Mouse (Mus musculus) liver, embryonic 13.5 days (tissue): ENCODE data around the gene Tnik. TPM values are rescaled to one million over a fixed set of nuclear protein-coding genes. Genes with fewer than 3 reads are reported as not detected.

Source experiments
- ATAC-seq: fragments of 200-750 bp; cut with Nextera tagmentation; 2 replicates; pipeline ENCODE4 v1.8.0; 2017; ENCODE audit warnings: low read depth, mild to moderate bottlenecking, moderate number of reproducible peaks, moderate library complexity
- DNase-seq: peaks from one replicate; pipeline ENCODE4 v3.0.0; 2022
- H3K27ac ChIP-seq: fragments of 300-500 bp; sonication (generic); 2 replicates; pipeline ENCODE4 v1.5.1; 2015; ENCODE audit warnings: moderate library complexity, mild to moderate bottlenecking, inconsistent platforms
- H3K27me3 ChIP-seq: fragments of 300-500 bp; sonication (generic); 2 replicates; pipeline ENCODE4 v1.6.1; 2015; ENCODE audit warnings: mild to moderate bottlenecking, inconsistent platforms
- H3K36me3 ChIP-seq: fragments of 300-500 bp; sonication (generic); 2 replicates; pipeline ENCODE4 v1.6.1; 2015; ENCODE audit warnings: mild to moderate bottlenecking, inconsistent platforms
- H3K4me1 ChIP-seq: fragments of 300-500 bp; sonication (generic); replicated peaks from 2 replicates; pipeline ENCODE4 v1.6.1; 2015; ENCODE audit warnings: inconsistent platforms
- H3K4me2 ChIP-seq: fragments of 300-500 bp; sonication (generic); 2 replicates; pipeline ENCODE4 v1.6.1; 2015; ENCODE audit warnings: inconsistent platforms, mild to moderate bottlenecking, moderate library complexity
- H3K4me3 ChIP-seq: fragments of 300-500 bp; sonication (generic); replicated peaks from 2 replicates; pipeline ENCODE4 v1.5.1; 2015; ENCODE audit warnings: mild to moderate bottlenecking, inconsistent platforms
- H3K9ac ChIP-seq: fragments of 300-500 bp; sonication (generic); 2 replicates; pipeline ENCODE4 v1.6.1; 2015; ENCODE audit warnings: mild to moderate bottlenecking, inconsistent platforms
- H3K9me3 ChIP-seq: fragments of 300-500 bp; sonication (generic); replicated peaks from 2 replicates; pipeline ENCODE4 v1.6.1; 2016; ENCODE audit warnings: inconsistent platforms
- WGBS: fragments of 180-500 bp; shearing (Covaris S2); methylation state at CpG from one replicate; pipeline ENCODE4 v1.1.7; 2015; ENCODE audit not compliant: insufficient replicate concordance; 5-methylcytosine and 5-hydroxymethylcytosine counted together
- polyA plus RNA-seq: library from polyadenylated mRNA; unstranded; fragments of >200 nt; fragmentation: Nextera tagmentation; extraction: Ambion mirVana; gene quantifications from 2 replicates; pipeline ENCODE4 v1.2.1, GENCODE M21; 2015

Tnik gene
- polyA plus RNA-seq, 1 experiment from 2014 or later = 1.8 TPM

DNA sequence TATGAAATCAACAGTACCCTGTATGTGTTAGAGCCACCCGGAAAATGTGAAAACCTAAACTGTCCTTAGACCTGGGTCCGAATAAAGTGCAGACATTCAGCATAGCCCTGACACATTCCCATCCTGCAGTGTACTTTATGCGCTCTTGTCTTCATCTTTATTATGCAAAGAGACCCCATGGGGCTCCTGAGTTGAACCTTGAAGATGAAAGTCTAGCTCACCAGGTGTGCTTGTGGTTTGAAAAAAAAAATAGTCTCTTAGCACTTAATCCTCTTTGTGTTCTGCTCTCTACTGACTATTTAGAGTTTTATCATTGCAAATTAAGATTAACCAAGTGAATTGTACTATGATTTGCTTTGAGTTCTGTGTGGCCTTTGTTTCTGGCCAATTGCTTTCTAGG lies 389.6 kb downstream of the Tnik start:
- H3K4me3 ChIP-seq = no peak overlapping the region
- no peak overlapping the region for H3K9ac ChIP-seq
- no peaks in the 10 kb centered on the region for H3K36me3 ChIP-seq
- H3K9me3 ChIP-seq = no peaks in the 10 kb centered on the region
- no peak for DNase-seq
- no peak overlapping the region for H3K27ac ChIP-seq
- H3K4me2 ChIP-seq = no peak overlapping the region
- 63% methylated on average over 3 of the region's 3 CpGs for WGBS
- ATAC-seq = no peak
- H3K27me3 ChIP-seq = no peaks in the 10 kb centered on the region
- no peaks in the 10 kb centered on the region for H3K4me1 ChIP-seq

DNA sequence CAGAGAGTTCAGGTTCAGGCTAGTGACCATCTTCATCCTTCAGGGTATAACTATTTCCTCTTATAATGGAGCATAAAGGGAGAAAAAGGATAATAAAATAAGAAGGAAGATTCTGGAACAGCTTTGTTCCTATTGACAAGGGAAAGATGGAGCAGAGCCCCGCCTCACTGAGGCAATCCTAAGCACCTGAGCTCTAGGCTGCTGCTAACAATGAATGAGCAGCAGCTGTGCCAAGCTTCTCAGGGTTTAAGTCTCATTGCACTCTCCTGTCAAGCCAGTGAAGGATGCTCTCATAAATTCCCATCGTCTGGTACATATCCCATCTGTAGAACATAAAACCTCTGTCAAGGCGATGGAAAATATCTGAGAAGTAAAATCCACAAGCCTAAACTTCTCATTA lies 390.0 kb downstream of the Tnik start:
- WGBS = 68% methylated on average over 3 of the region's 3 CpGs
- no peaks in the 10 kb centered on the region for H3K4me1 ChIP-seq
- no peak overlapping the region for H3K4me2 ChIP-seq
- no peak overlapping the region for H3K27ac ChIP-seq
- H3K36me3 ChIP-seq = no peaks in the 10 kb centered on the region
- H3K27me3 ChIP-seq = no peaks in the 10 kb centered on the region
- no peaks in the 10 kb centered on the region for H3K9me3 ChIP-seq
- ATAC-seq = no peak
- DNase-seq = no peak
- no peak overlapping the region for H3K4me3 ChIP-seq
- no peak overlapping the region for H3K9ac ChIP-seq

DNA sequence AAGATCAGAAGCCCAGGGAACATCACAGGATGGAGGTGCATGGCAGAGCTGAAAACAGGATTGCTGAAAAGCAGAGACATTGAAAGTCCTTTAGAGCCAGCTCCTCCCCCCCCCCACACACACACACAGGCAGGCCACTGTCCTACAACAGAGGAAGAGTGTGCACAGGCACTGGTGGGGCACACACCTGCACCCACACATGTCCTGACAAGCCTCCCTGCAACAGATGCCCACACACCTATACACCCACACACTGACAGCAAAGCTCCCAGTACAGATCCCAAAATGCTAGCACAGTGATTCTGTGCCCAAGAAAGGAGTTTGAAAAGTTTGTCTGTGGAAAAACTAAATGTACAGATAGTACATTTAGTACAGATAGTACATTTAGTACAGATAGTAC lies 391.7 kb downstream of the Tnik start:
- Histone ChIP-seq H3K9me3 (no peaks in the 10 kb centered on the region), H3K9ac (no peak overlapping the region), H3K27ac (no peak overlapping the region), H3K4me1 (no peaks in the 10 kb centered on the region), H3K4me3 (no peak overlapping the region), H3K36me3 (no peaks in the 10 kb centered on the region), H3K27me3 (no peaks in the 10 kb centered on the region), H3K4me2 (no peak overlapping the region)
- DNase-seq = no peak
- no peak for ATAC-seq

DNA sequence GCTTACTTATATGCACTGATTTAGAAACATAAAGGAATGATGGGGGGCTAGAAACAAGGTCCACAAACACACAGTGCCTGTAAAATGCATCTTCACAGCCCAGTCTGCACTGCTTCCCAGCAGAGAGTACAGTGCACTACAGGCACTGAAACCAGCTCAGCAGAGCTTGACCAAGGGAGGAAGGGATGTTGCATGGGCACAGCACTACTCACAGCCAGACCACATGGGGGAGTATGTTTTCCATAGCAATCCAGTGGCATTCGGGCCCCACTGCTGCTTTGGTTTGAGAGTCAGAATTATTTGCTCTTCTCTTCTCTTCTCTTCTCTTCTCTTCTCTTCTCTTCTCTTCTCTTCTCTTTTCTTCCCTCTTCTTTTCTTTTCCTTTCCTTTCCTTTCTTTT lies 395.3 kb downstream of the Tnik start:
- no peak overlapping the region for H3K9ac ChIP-seq
- H3K4me3 ChIP-seq = no peak overlapping the region
- no peaks in the 10 kb centered on the region for H3K36me3 ChIP-seq
- H3K4me2 ChIP-seq = no peak overlapping the region
- no peaks in the 10 kb centered on the region for H3K27me3 ChIP-seq
- DNase-seq (no peak), ATAC-seq (no peak)
- H3K4me1 ChIP-seq = no peaks in the 10 kb centered on the region
- no peaks in the 10 kb centered on the region for H3K9me3 ChIP-seq
- no peak overlapping the region for H3K27ac ChIP-seq
- 41% methylated on average over 1 of the region's 1 CpGs for WGBS

DNA sequence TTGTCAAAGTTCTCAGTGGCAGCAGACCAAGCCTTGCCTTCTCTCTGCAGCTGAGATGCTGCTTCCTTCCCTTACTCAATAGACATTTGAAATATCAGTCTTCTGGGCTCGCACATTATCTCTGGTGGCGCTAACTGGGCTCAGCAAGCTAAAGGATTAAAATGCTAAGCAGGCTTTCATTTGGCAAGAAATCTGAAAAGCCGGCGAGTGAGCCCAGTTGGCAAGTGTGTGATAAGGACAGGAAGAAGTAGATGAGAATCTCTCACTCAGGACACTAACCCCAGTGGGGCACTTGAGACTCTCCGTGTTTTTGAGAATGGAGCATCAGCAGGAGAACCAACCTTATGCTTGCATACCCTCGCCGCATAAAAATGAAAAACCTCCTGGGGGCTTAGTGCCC lies 417.8 kb downstream of the Tnik start:
- no peaks in the 10 kb centered on the region for H3K9me3 ChIP-seq
- ATAC-seq (no peak), DNase-seq (no peak)
- 53% methylated on average over 7 of the region's 7 CpGs for WGBS
- H3K9ac ChIP-seq = no peak overlapping the region
- H3K27ac ChIP-seq = no peak overlapping the region
- H3K27me3 ChIP-seq = no peaks in the 10 kb centered on the region
- H3K4me1 ChIP-seq = peaks cover 12% of the 10 kb centered on the region; the same call in 1 of the 2 replicates
- no peaks in the 10 kb centered on the region for H3K36me3 ChIP-seq
- H3K4me3 ChIP-seq = no peak overlapping the region
- no peak overlapping the region for H3K4me2 ChIP-seq

DNA sequence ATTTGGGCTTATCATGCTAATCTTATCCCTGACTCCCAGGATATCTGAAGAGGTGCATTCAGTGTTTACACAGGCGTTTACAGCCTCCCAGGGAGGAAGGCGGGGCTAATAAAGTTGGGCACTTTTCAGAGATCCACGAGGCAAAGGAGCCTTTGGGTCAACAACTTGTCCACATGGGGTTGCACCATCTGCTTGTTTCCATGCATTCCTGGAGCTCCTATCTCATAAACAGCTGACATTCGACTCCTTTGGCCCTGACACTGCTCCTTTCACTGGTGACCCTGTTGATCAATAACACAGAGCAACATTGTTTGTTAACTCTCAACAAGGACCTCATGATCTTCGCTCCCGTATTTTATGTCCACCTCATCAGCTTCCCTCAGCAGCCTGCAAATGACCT lies 418.9 kb downstream of the Tnik start:
- ATAC-seq (peak; percentile 65), DNase-seq (no peak)
- Histone ChIP-seq H3K36me3 (no peaks in the 10 kb centered on the region), H3K4me2 (no peak overlapping the region), H3K9ac (no peak overlapping the region), H3K9me3 (no peaks in the 10 kb centered on the region), H3K4me3 (no peak overlapping the region), H3K4me1 (peaks cover 12% of the 10 kb centered on the region; the same call in 1 of the 2 replicates), H3K27me3 (no peaks in the 10 kb centered on the region), H3K27ac (peak overlapping the region; percentile 47)
- 43% methylated on average over 6 of the region's 6 CpGs for WGBS

DNA sequence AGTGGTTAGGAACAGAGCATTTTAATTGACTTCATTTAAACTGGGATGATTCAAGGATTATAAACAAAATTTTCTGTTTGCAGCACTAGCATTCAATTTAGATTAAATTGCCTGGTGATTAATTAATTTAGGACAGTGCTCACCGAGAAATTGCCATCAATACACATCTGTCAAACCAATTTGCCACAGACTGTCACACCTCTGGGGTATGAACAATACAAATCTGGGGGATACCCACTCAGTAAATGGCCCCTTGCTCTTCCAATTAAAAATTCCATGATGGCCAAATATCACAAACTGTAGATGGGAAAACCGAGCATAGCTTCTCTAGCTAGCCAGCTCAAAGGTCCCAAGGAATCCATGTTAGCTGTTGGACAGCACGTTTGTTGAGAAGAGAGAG lies 419.4 kb downstream of the Tnik start:
- no peak overlapping the region for H3K4me3 ChIP-seq
- H3K27ac ChIP-seq = no peak overlapping the region
- no peak overlapping the region for H3K9ac ChIP-seq
- no peaks in the 10 kb centered on the region for H3K36me3 ChIP-seq
- H3K4me2 ChIP-seq = no peak overlapping the region
- no peaks in the 10 kb centered on the region for H3K9me3 ChIP-seq
- no peak for ATAC-seq
- peaks cover 12% of the 10 kb centered on the region; the same call in 1 of the 2 replicates for H3K4me1 ChIP-seq
- WGBS = 46% methylated on average over 3 of the region's 3 CpGs
- no peak for DNase-seq
- no peaks in the 10 kb centered on the region for H3K27me3 ChIP-seq

DNA sequence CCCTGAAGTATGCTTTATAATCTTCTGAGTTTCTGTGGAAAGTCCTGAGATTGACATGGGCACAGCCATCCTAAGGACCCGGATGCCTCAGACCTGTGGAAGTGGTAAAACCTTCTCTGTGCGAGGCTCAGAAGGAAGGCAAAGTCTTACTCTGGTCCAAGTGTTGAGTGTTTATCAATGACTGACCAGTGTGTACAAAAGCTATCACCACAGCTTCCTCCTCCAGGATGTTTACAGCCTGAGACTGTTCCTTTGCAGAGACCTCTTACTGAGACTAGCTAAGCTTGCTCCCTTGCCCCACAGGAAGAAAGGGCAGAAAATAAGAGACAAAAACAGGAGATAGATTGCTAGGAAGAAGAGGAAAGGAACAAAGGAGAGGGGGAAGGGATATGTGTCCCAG lies 422.5 kb downstream of the Tnik start:
- no peak for DNase-seq
- Histone ChIP-seq H3K27me3 (no peaks in the 10 kb centered on the region), H3K4me1 (peaks cover 7% of the 10 kb centered on the region; the same call in 1 of the 2 replicates), H3K36me3 (no peaks in the 10 kb centered on the region), H3K27ac (no peak overlapping the region), H3K4me2 (no peak overlapping the region), H3K4me3 (no peak overlapping the region), H3K9ac (no peak overlapping the region), H3K9me3 (no peaks in the 10 kb centered on the region)
- ATAC-seq = no peak
- WGBS = 25% methylated on average over 2 of the region's 2 CpGs

DNA sequence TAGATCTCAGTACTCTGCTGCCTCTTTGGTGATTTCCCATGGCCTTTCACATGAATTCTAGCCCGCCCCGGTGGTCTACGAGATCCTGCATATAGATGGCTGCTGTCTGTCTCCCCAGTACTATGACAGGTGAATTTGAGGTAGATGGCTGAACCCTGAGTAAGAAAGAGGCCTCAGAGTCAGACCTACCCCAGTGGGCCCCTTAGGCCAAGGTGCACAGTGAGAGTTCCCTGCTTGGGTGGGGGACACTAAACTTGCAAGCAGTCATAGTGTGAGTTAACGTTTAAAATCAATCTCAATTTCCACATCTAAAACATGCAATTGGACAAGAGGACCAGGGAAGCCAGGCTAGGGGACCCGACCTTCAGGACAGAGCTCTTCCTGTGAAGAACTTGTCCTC lies 431.8 kb downstream of the Tnik start:
- no peak overlapping the region for H3K4me2 ChIP-seq
- H3K4me1 ChIP-seq = 0 out of 2 replicates have a peak, but pooled peaks cover 8% of the 10 kb centered on the region
- no peaks in the 10 kb centered on the region for H3K27me3 ChIP-seq
- no peak overlapping the region for H3K27ac ChIP-seq
- H3K4me3 ChIP-seq = no peak overlapping the region
- DNase-seq (no peak), ATAC-seq (no peak)
- H3K36me3 ChIP-seq = no peaks in the 10 kb centered on the region
- H3K9me3 ChIP-seq = no peaks in the 10 kb centered on the region
- H3K9ac ChIP-seq = no peak overlapping the region
- WGBS = 60% methylated on average over 5 of the region's 5 CpGs

DNA sequence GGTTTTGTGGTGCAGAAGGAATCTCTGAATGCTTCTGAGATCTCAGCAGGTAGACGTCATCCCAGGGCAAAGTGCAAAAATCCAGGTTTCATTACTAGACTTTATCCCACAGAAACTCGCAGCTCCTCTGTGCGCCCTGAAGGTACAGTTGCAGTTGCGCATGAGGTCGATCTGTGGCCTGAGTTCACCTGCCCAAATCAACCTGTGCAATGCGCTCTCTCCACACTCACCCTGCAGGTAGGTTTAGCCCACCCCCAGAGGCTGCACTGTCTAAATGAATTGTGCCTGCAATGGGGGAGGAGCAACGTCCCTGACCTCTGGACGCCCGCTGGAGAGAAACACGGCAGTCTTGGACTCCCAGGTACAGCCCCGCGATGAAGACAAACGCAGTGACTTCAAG lies 432.6 kb downstream of the Tnik start:
- Histone ChIP-seq H3K9me3 (no peaks in the 10 kb centered on the region), H3K9ac (no peak overlapping the region), H3K4me2 (peak overlapping the region; percentile 35), H3K27ac (no peak overlapping the region), H3K4me1 (0 out of 2 replicates have a peak, but pooled peaks cover 8% of the 10 kb centered on the region), H3K4me3 (no peak overlapping the region), H3K36me3 (no peaks in the 10 kb centered on the region), H3K27me3 (no peaks in the 10 kb centered on the region)
- ATAC-seq (0 out of 2 replicates have a peak, but pooled peaks have one; percentile 23), DNase-seq (no peak)
- WGBS = 64% methylated on average over 13 of the region's 13 CpGs

DNA sequence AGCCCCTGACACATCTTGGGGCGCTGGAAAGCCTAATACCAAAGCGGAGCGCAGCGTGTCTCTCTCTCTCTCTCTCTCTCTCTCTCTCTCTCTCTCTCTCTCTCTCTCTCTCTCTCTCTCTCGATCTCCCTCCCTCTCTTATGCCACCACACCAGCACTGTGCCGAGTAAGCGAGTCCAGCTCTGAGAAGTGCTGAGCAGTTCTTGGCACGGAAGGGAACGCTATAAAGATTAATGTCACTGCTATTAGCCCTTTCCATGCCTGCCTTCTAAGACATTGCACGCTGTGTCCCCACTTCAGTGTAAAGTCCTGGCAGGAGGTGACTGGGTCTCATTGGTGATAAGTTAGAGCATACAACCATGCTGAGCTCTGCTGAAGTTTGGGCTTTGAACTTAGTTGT lies 433.1 kb downstream of the Tnik start:
- Histone ChIP-seq H3K4me2 (peak overlapping the region; percentile 35), H3K9me3 (no peaks in the 10 kb centered on the region), H3K4me3 (no peak overlapping the region), H3K36me3 (no peaks in the 10 kb centered on the region), H3K27ac (no peak overlapping the region), H3K4me1 (0 out of 2 replicates have a peak, but pooled peaks cover 8% of the 10 kb centered on the region), H3K27me3 (no peaks in the 10 kb centered on the region), H3K9ac (no peak overlapping the region)
- 68% methylated on average over 10 of the region's 10 CpGs for WGBS
- DNase-seq (no peak), ATAC-seq (0 out of 2 replicates have a peak, but pooled peaks have one; percentile 17)

DNA sequence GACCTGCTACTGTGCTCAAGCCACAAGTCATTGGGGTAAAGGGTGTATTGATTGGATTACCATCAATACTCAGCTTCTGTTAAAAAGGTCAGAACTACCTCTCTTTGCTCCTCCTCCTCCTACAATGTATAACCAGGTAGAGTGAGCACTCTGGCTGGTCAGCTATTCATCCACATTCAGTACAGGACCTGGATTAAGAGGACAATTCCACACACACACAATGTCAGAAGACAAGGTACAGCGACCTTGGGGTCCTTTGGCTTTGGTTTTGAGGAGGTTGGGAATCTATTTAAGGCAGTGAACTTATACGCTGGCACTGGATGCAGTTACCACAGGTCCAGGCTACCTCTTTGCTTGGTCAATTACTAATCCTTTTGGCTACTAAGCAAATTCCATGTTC lies 434.8 kb downstream of the Tnik start, which contains the start of gene Slc2a2:
Gene Slc2a2, plus strand, starts transcription at position 107 of the 400 bp plus-strand sequence.
- H3K27me3 ChIP-seq = no peaks in the 10 kb centered on the region
- WGBS = 56% methylated on average over 2 of the region's 2 CpGs
- H3K27ac ChIP-seq = peak within 1 kb of the TSS; percentile 55
- no peaks in the 10 kb centered on the region for H3K36me3 ChIP-seq
- H3K4me2 ChIP-seq = peak within 1 kb of the TSS; percentile 40
- peak within 1 kb of the TSS; percentile 38 for H3K9ac ChIP-seq
- H3K4me3 ChIP-seq = peak within 1 kb of the TSS; percentile 40
- H3K4me1 ChIP-seq = 0 out of 2 replicates have a peak, but pooled peaks cover 8% of the 10 kb centered on the region
- ATAC-seq = peak; percentile 52
- no peaks in the 10 kb centered on the region for H3K9me3 ChIP-seq
- no peak for DNase-seq
